Mouse (Mus musculus) forebrain, embryonic 11.5 days (tissue): ENCODE data around the gene Tmprss9. TPM values are rescaled to one million over a fixed set of nuclear protein-coding genes. Genes with fewer than 3 reads are reported as not detected.
A peak's percentile ranks its signal among the peaks of the same experiment; 100 is the strongest.

ENCODE experiments used
- ATAC-seq: fragments of 200-750 bp; cut with Nextera tagmentation; replicated peaks from 2 replicates; pipeline ENCODE4 v1.8.0; 2017; ENCODE audit warnings: moderate TSS enrichment; ENCODE audit not compliant: low FRiP score
- DNase-seq: peaks from one replicate; pipeline ENCODE4 v3.0.0-alpha.2; 2017; ENCODE audit warnings: low spot score
- H3K27ac ChIP-seq: fragments of 300-500 bp; sonication (generic); 2 replicates; pipeline ENCODE4 v1.5.1; 2014; ENCODE audit warnings: low read depth, low read length
- H3K27me3 ChIP-seq: fragments of 300-500 bp; sonication (generic); 2 replicates; pipeline ENCODE4 v1.6.1; 2014; ENCODE audit warnings: mild to moderate bottlenecking, low read length, mixed read lengths; ENCODE audit not compliant: control insufficient read depth, insufficient read depth
- H3K36me3 ChIP-seq: fragments of 300-500 bp; sonication (generic); 2 replicates; pipeline ENCODE4 v1.6.1; 2014; ENCODE audit warnings: mild to moderate bottlenecking, low read length, moderate library complexity, mixed read lengths; ENCODE audit not compliant: control insufficient read depth, insufficient read depth
- H3K4me1 ChIP-seq: fragments of 300-500 bp; sonication (generic); replicated peaks from 2 replicates; pipeline ENCODE4 v1.6.1; 2014; ENCODE audit warnings: low read length, mixed read lengths; ENCODE audit not compliant: control insufficient read depth, insufficient read depth
- H3K4me2 ChIP-seq: fragments of 300-500 bp; sonication (generic); 2 replicates; pipeline ENCODE4 v1.6.1; 2014; ENCODE audit warnings: low read depth, mild to moderate bottlenecking, low read length, moderate library complexity, mixed read lengths; ENCODE audit not compliant: severe bottlenecking
- H3K4me3 ChIP-seq: fragments of 300-500 bp; sonication (generic); 2 replicates; pipeline ENCODE4 v1.5.1; 2014; ENCODE audit warnings: low read depth, low read length
- H3K9ac ChIP-seq: fragments of 300-500 bp; sonication (generic); 2 replicates; pipeline ENCODE4 v1.6.1; 2014; ENCODE audit warnings: low read length
- H3K9me3 ChIP-seq: fragments of 300-500 bp; sonication (generic); 2 replicates; pipeline ENCODE4 v1.6.1; 2016; ENCODE audit warnings: low read length, mixed read lengths; ENCODE audit not compliant: control insufficient read depth
- WGBS: fragments of 180-500 bp; shearing (Covaris S2); extraction: QIAGEN DNeasy Blood & Tissue Kit; methylation state at CpG from one replicate; pipeline ENCODE4 v1.1.7; 2014; 5-methylcytosine and 5-hydroxymethylcytosine counted together
- polyA plus RNA-seq: library from polyadenylated mRNA; unstranded; fragments of >200 nt; fragmentation: Nextera tagmentation; extraction: Ambion mirVana; gene quantifications from 2 replicates; pipeline ENCODE4 v1.2.1, GENCODE M21; 2014

Tmprss9 gene
- polyA plus RNA-seq, 1 experiment from 2014 or later, result 0.08 TPM

GRCm38 (mm10) chr10:80887181-80887580 is 15.5 kb downstream of the Tmprss9 start:
- H3K36me3 ChIP-seq, result no peaks in the 10 kb centered on the region
- H3K4me2 ChIP-seq, result no peak overlapping the region
- no peaks in the 10 kb centered on the region for H3K9me3 ChIP-seq
- H3K4me1 ChIP-seq, result no peaks in the 10 kb centered on the region
- 85% methylated on average over 11 of the region's 11 CpGs for WGBS
- H3K27me3 ChIP-seq, result peaks cover 3% of the 10 kb centered on the region
- no peak overlapping the region for H3K27ac ChIP-seq
- DNase-seq, result no peak
- no peak for ATAC-seq
- H3K4me3 ChIP-seq, result no peak overlapping the region
- no peak overlapping the region for H3K9ac ChIP-seq

- Histone ChIP-seq H3K9me3 (no peaks in the 10 kb centered on the region), H3K4me1 (peaks cover 8% of the 10 kb centered on the region), H3K4me2 (no peak overlapping the region), H3K36me3 (no peaks in the 10 kb centered on the region), H3K4me3 (no peak overlapping the region), H3K27me3 (no peaks in the 10 kb centered on the region), H3K27ac (no peak overlapping the region), H3K9ac (no peak overlapping the region)
- DNase-seq, result no peak
- WGBS, result 87% methylated on average over 7 of the region's 7 CpGs
- ATAC-seq, result no peak
Observed at GRCm38 (mm10) chr10:80895100-80895499, 23.5 kb downstream of the Tmprss9 start.

GRCm38 (mm10) chr10:80895697-80896096 is 24.0 kb downstream of the Tmprss9 start:
- H3K4me2 ChIP-seq, result no peak overlapping the region
- DNase-seq, result peak; percentile 48
- ATAC-seq, result no peak
- no peaks in the 10 kb centered on the region for H3K9me3 ChIP-seq
- no peaks in the 10 kb centered on the region for H3K27me3 ChIP-seq
- H3K4me1 ChIP-seq, result peaks cover 8% of the 10 kb centered on the region
- no peak overlapping the region for H3K9ac ChIP-seq
- WGBS, result 82% methylated on average over 6 of the region's 6 CpGs
- no peaks in the 10 kb centered on the region for H3K36me3 ChIP-seq
- no peak overlapping the region for H3K4me3 ChIP-seq
- H3K27ac ChIP-seq, result no peak overlapping the region

GRCm38 (mm10) chr10:80896581-80897485 is 25.2 kb downstream of the Tmprss9 start:
- Histone ChIP-seq H3K9ac (no peak overlapping the region), H3K36me3 (no peaks in the 10 kb centered on the region), H3K27me3 (no peaks in the 10 kb centered on the region), H3K4me1 (peaks cover 8% of the 10 kb centered on the region), H3K4me3 (no peak overlapping the region), H3K4me2 (no peak overlapping the region), H3K27ac (no peak overlapping the region), H3K9me3 (no peaks in the 10 kb centered on the region)
- ATAC-seq (no peak), DNase-seq (peak; percentile 57)
- 75% methylated on average over 24 of the region's 24 CpGs for WGBS

- Histone ChIP-seq H3K27me3 (no peaks in the 10 kb centered on the region), H3K27ac (no peak overlapping the region), H3K4me3 (no peak overlapping the region), H3K9me3 (no peaks in the 10 kb centered on the region), H3K4me1 (peaks cover 8% of the 10 kb centered on the region), H3K36me3 (no peaks in the 10 kb centered on the region; the same call in 1 of the 2 replicates), H3K4me2 (no peak overlapping the region), H3K9ac (no peak overlapping the region)
- ATAC-seq (no peak), DNase-seq (peak; percentile 62)
- WGBS, result 34% methylated on average over 41 of the region's 41 CpGs
Observed at GRCm38 (mm10) chr10:80897861-80898510, 26.3 kb downstream of the Tmprss9 start.

- no peak for DNase-seq
- no peaks in the 10 kb centered on the region for H3K9me3 ChIP-seq
- no peak for ATAC-seq
- no peaks in the 10 kb centered on the region for H3K27me3 ChIP-seq
- peaks cover 8% of the 10 kb centered on the region for H3K4me1 ChIP-seq
- H3K36me3 ChIP-seq, result no peaks in the 10 kb centered on the region; the same call in 1 of the 2 replicates
- 89% methylated on average over 8 of the region's 8 CpGs for WGBS
- no peak overlapping the region for H3K4me2 ChIP-seq
- H3K4me3 ChIP-seq, result peak overlapping the region; percentile 84; the same call in 1 of the 2 replicates
- no peak overlapping the region for H3K27ac ChIP-seq
- H3K9ac ChIP-seq, result no peak overlapping the region
Observed at GRCm38 (mm10) chr10:80899074-80899473, 27.4 kb downstream of the Tmprss9 start.

GRCm38 (mm10) chr10:80899591-80900317 is 28.1 kb downstream of the Tmprss9 start:
- Histone ChIP-seq H3K9ac (peak overlapping the region; percentile 78), H3K4me2 (peak overlapping the region; percentile 95), H3K27ac (no peak overlapping the region; the same call in 1 of the 2 replicates), H3K27me3 (no peaks in the 10 kb centered on the region), H3K36me3 (peaks cover 2% of the 10 kb centered on the region; the same call in 1 of the 2 replicates), H3K4me1 (peaks cover 8% of the 10 kb centered on the region), H3K4me3 (peak overlapping the region; percentile 84), H3K9me3 (no peaks in the 10 kb centered on the region)
- WGBS, result 16% methylated on average over 25 of the region's 25 CpGs
- peak; percentile 1; the same call in 1 of the 2 replicates for ATAC-seq
- DNase-seq, result no peak
